Mouse (Mus musculus) hematopoietic stem cell, adult 5-6 weeks (primary cell): ENCODE measurements around the gene Fam83f. TPM values are rescaled to one million over a fixed set of nuclear protein-coding genes. Genes with fewer than 3 reads are reported as not detected.

Source experiments
- total RNA-seq: library from RNA; stranded (forward); fragments of 172-1452, 232-1000 nt; gene quantifications from 2 replicates; pipeline ENCODE4 v1.2.3, GENCODE M21; 2017

The Fam83f gene
- total RNA-seq, 1 experiment from 2014 or later, result 0.25 TPM

Other genes starting within 250 kb of the Fam83f start
- gene Enthd1, start 106.7 kb upstream of the Fam83f start, total RNA-seq, result not detected in 2 replicates
- 2.6 and 2.9 TPM in 2 replicates for gene Grap2, start 99.3 kb upstream of the Fam83f start, total RNA-seq
- 40.9 and 43.5 TPM in 2 replicates for gene Tnrc6b, start 39.5 kb downstream of the Fam83f start, total RNA-seq